Mouse (Mus musculus): ENCODE measurements around the gene Thbs2. TPM values are rescaled to one million over a fixed set of nuclear protein-coding genes. Genes with fewer than 3 reads are reported as not detected.

Thbs2 gene
- polyA plus RNA-seq, 1 experiment from 2014 or later = 2.2 TPM

- ATAC-seq (ENCODE audit: insufficient number of reproducible peaks, low FRiP score, low TSS enrichment, low read depth) (no peak), DNase-seq (ENCODE audit: low spot score) (no peak)
- no peaks in the 10 kb centered on the region for H3K27me3 ChIP-seq (ENCODE audit: control insufficient read depth, insufficient read depth, low read length)
- 76% methylated on average over 4 of the region's 4 CpGs for WGBS
- no peak overlapping the region for H3K4me3 ChIP-seq (ENCODE audit: low read depth, low read length)
- no peak overlapping the region for H3K27ac ChIP-seq (replicated peaks; ENCODE audit: low read depth, low read length)
- no peaks in the 10 kb centered on the region for H3K36me3 ChIP-seq (ENCODE audit: control insufficient read depth, insufficient read depth, low read length)
- H3K9me3 ChIP-seq (ENCODE audit: control insufficient read depth, low read length) = no peaks in the 10 kb centered on the region
- no peak overlapping the region for H3K9ac ChIP-seq (ENCODE audit: low read length)
- H3K4me1 ChIP-seq (ENCODE audit: control insufficient read depth, insufficient read depth, low read length) = no peaks in the 10 kb centered on the region
- no peak overlapping the region for H3K4me2 ChIP-seq (ENCODE audit: low read depth, severe bottlenecking)
Measured at GRCm38 (mm10) chr17:14720912-14721311, 26.9 kb upstream of the Thbs2 start.

GRCm38 (mm10) chr17:14720227-14720626 is 26.2 kb upstream of the Thbs2 start:
- Histone ChIP-seq H3K27me3 (ENCODE audit: control insufficient read depth, insufficient read depth, low read length) (no peaks in the 10 kb centered on the region), H3K9ac (ENCODE audit: low read length) (no peak overlapping the region), H3K4me3 (ENCODE audit: low read depth, low read length) (no peak overlapping the region), H3K4me2 (ENCODE audit: low read depth, severe bottlenecking) (no peak overlapping the region), H3K9me3 (ENCODE audit: control insufficient read depth, low read length) (no peaks in the 10 kb centered on the region), H3K4me1 (ENCODE audit: control insufficient read depth, insufficient read depth, low read length) (no peaks in the 10 kb centered on the region), H3K36me3 (ENCODE audit: control insufficient read depth, insufficient read depth, low read length) (no peaks in the 10 kb centered on the region), H3K27ac (replicated peaks; ENCODE audit: low read depth, low read length) (no peak overlapping the region)
- 84% methylated on average over 7 of the region's 7 CpGs for WGBS
- DNase-seq (ENCODE audit: low spot score) (no peak), ATAC-seq (ENCODE audit: insufficient number of reproducible peaks, low FRiP score, low TSS enrichment, low read depth) (no peak)

- Histone ChIP-seq H3K27ac (replicated peaks; ENCODE audit: low read depth, low read length) (no peak overlapping the region), H3K4me1 (ENCODE audit: control insufficient read depth, insufficient read depth, low read length) (no peaks in the 10 kb centered on the region), H3K9me3 (ENCODE audit: control insufficient read depth, low read length) (no peaks in the 10 kb centered on the region), H3K4me2 (ENCODE audit: low read depth, severe bottlenecking) (no peak overlapping the region), H3K9ac (ENCODE audit: low read length) (no peak overlapping the region), H3K27me3 (ENCODE audit: control insufficient read depth, insufficient read depth, low read length) (no peaks in the 10 kb centered on the region), H3K36me3 (ENCODE audit: control insufficient read depth, insufficient read depth, low read length) (no peaks in the 10 kb centered on the region), H3K4me3 (ENCODE audit: low read depth, low read length) (no peak overlapping the region)
- ATAC-seq (ENCODE audit: insufficient number of reproducible peaks, low FRiP score, low TSS enrichment, low read depth) (no peak), DNase-seq (ENCODE audit: low spot score) (no peak)
- 83% methylated on average over 4 of the region's 4 CpGs for WGBS
Measured at GRCm38 (mm10) chr17:14718801-14719200, 24.8 kb upstream of the Thbs2 start.

GRCm38 (mm10) chr17:14714782-14715181 is 20.7 kb upstream of the Thbs2 start:
- Histone ChIP-seq H3K4me3 (ENCODE audit: low read depth, low read length) (no peak overlapping the region), H3K36me3 (ENCODE audit: control insufficient read depth, insufficient read depth, low read length) (no peaks in the 10 kb centered on the region), H3K27me3 (ENCODE audit: control insufficient read depth, insufficient read depth, low read length) (no peaks in the 10 kb centered on the region), H3K4me2 (ENCODE audit: low read depth, severe bottlenecking) (no peak overlapping the region), H3K9me3 (ENCODE audit: control insufficient read depth, low read length) (no peaks in the 10 kb centered on the region), H3K9ac (ENCODE audit: low read length) (no peak overlapping the region), H3K4me1 (ENCODE audit: control insufficient read depth, insufficient read depth, low read length) (no peaks in the 10 kb centered on the region), H3K27ac (replicated peaks; ENCODE audit: low read depth, low read length) (no peak overlapping the region)
- 74% methylated on average over 8 of the region's 8 CpGs for WGBS
- DNase-seq (ENCODE audit: low spot score) = no peak
- ATAC-seq (ENCODE audit: insufficient number of reproducible peaks, low FRiP score, low TSS enrichment, low read depth) = no peak

- no peaks in the 10 kb centered on the region for H3K9me3 ChIP-seq (ENCODE audit: control insufficient read depth, low read length)
- H3K4me1 ChIP-seq (ENCODE audit: control insufficient read depth, insufficient read depth, low read length) = no peaks in the 10 kb centered on the region
- no peak overlapping the region for H3K27ac ChIP-seq (replicated peaks; ENCODE audit: low read depth, low read length)
- H3K9ac ChIP-seq (ENCODE audit: low read length) = no peak overlapping the region
- no peaks in the 10 kb centered on the region for H3K27me3 ChIP-seq (ENCODE audit: control insufficient read depth, insufficient read depth, low read length)
- H3K36me3 ChIP-seq (ENCODE audit: control insufficient read depth, insufficient read depth, low read length) = no peaks in the 10 kb centered on the region
- no peak overlapping the region for H3K4me2 ChIP-seq (ENCODE audit: low read depth, severe bottlenecking)
- DNase-seq (ENCODE audit: low spot score) (no peak), ATAC-seq (ENCODE audit: insufficient number of reproducible peaks, low FRiP score, low TSS enrichment, low read depth) (no peak)
- WGBS = 82% methylated on average over 3 of the region's 3 CpGs
- H3K4me3 ChIP-seq (ENCODE audit: low read depth, low read length) = no peak overlapping the region
Measured at GRCm38 (mm10) chr17:14714374-14714773, 20.3 kb upstream of the Thbs2 start.

- no peak overlapping the region for H3K9ac ChIP-seq (ENCODE audit: low read length)
- no peak for DNase-seq (ENCODE audit: low spot score)
- WGBS = 84% methylated on average over 3 of the region's 3 CpGs
Measured at GRCm38 (mm10) chr17:14711784-14712183, 17.7 kb upstream of the Thbs2 start.

GRCm38 (mm10) chr17:14711032-14711431 is 17.0 kb upstream of the Thbs2 start:
- Histone ChIP-seq H3K9ac (ENCODE audit: low read length) (no peak overlapping the region), H3K27ac (replicated peaks; ENCODE audit: low read depth, low read length) (no peak overlapping the region), H3K36me3 (ENCODE audit: control insufficient read depth, insufficient read depth, low read length) (no peaks in the 10 kb centered on the region), H3K27me3 (ENCODE audit: control insufficient read depth, insufficient read depth, low read length) (no peaks in the 10 kb centered on the region), H3K4me3 (ENCODE audit: low read depth, low read length) (no peak overlapping the region), H3K4me1 (ENCODE audit: control insufficient read depth, insufficient read depth, low read length) (no peaks in the 10 kb centered on the region), H3K9me3 (ENCODE audit: control insufficient read depth, low read length) (no peaks in the 10 kb centered on the region), H3K4me2 (ENCODE audit: low read depth, severe bottlenecking) (no peak overlapping the region)
- DNase-seq (ENCODE audit: low spot score) (no peak), ATAC-seq (ENCODE audit: insufficient number of reproducible peaks, low FRiP score, low TSS enrichment, low read depth) (no peak)
- 79% methylated on average over 3 of the region's 3 CpGs for WGBS

More at GRCm38 (mm10) chr17:14711784-14712183, 17.7 kb upstream of the Thbs2 start:
- Histone ChIP-seq H3K36me3 (ENCODE audit: control insufficient read depth, insufficient read depth, low read length) (no peaks in the 10 kb centered on the region), H3K9me3 (ENCODE audit: control insufficient read depth, low read length) (no peaks in the 10 kb centered on the region), H3K27me3 (ENCODE audit: control insufficient read depth, insufficient read depth, low read length) (no peaks in the 10 kb centered on the region), H3K4me1 (ENCODE audit: control insufficient read depth, insufficient read depth, low read length) (no peaks in the 10 kb centered on the region), H3K4me2 (ENCODE audit: low read depth, severe bottlenecking) (no peak overlapping the region), H3K27ac (replicated peaks; ENCODE audit: low read depth, low read length) (no peak overlapping the region), H3K4me3 (ENCODE audit: low read depth, low read length) (no peak overlapping the region)
- ATAC-seq (ENCODE audit: insufficient number of reproducible peaks, low FRiP score, low TSS enrichment, low read depth) = no peak

- Histone ChIP-seq H3K4me2 (ENCODE audit: low read depth, severe bottlenecking) (no peak overlapping the region), H3K36me3 (ENCODE audit: control insufficient read depth, insufficient read depth, low read length) (no peaks in the 10 kb centered on the region), H3K4me1 (ENCODE audit: control insufficient read depth, insufficient read depth, low read length) (no peaks in the 10 kb centered on the region), H3K9me3 (ENCODE audit: control insufficient read depth, low read length) (no peaks in the 10 kb centered on the region), H3K27ac (replicated peaks; ENCODE audit: low read depth, low read length) (no peak overlapping the region), H3K9ac (ENCODE audit: low read length) (no peak overlapping the region), H3K27me3 (ENCODE audit: control insufficient read depth, insufficient read depth, low read length) (no peaks in the 10 kb centered on the region), H3K4me3 (ENCODE audit: low read depth, low read length) (no peak overlapping the region)
- ATAC-seq (ENCODE audit: insufficient number of reproducible peaks, low FRiP score, low TSS enrichment, low read depth) (no peak), DNase-seq (ENCODE audit: low spot score) (no peak)
- WGBS = 89% methylated on average over 4 of the region's 4 CpGs
Measured at GRCm38 (mm10) chr17:14706066-14706465, 12.0 kb upstream of the Thbs2 start.

- Histone ChIP-seq H3K36me3 (ENCODE audit: control insufficient read depth, insufficient read depth, low read length) (no peaks in the 10 kb centered on the region), H3K4me1 (ENCODE audit: control insufficient read depth, insufficient read depth, low read length) (peaks cover under 1% of the 10 kb centered on the region; the same call in 1 of the 2 replicates), H3K4me3 (ENCODE audit: low read depth, low read length) (no peak overlapping the region), H3K27ac (replicated peaks; ENCODE audit: low read depth, low read length) (no peak overlapping the region), H3K4me2 (ENCODE audit: low read depth, severe bottlenecking) (no peak overlapping the region), H3K9me3 (ENCODE audit: control insufficient read depth, low read length) (no peaks in the 10 kb centered on the region), H3K9ac (ENCODE audit: low read length) (no peak overlapping the region), H3K27me3 (ENCODE audit: control insufficient read depth, insufficient read depth, low read length) (no peaks in the 10 kb centered on the region)
- no peak for ATAC-seq (ENCODE audit: insufficient number of reproducible peaks, low FRiP score, low TSS enrichment, low read depth)
- no peak for DNase-seq (ENCODE audit: low spot score)
- WGBS = 93% methylated on average over 2 of the region's 2 CpGs
Measured at GRCm38 (mm10) chr17:14705466-14705865, 11.4 kb upstream of the Thbs2 start.
